Mouse (Mus musculus): ENCODE data around the gene Slit3.

DNA sequence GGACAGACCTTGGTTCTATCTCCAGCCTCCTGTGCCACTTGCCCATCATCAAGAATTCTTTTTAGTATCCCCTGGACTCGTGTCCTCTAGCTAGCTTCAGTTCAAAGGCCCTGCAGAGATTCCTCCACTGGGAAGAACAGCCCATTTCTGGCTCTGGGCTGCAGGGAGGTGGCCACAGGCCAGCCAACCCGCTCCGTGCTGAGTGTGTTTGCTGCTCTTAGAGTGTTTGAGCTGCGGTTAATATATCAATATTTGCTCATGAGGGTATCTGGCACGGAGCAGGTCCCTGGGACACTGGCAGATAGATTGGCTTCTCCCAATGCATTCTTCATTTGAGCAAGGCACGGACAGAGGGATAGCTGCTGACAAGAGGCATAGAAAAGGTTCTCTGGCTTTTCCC, 159.8 kb downstream of the Slit3 start:
- TF ChIP-seq POLR2A (IDR thresholded peaks at IDR 0.05; ENCODE audit: low read depth, low read length) (no peak), CTCF (IDR thresholded peaks at IDR 0.05; ENCODE audit: extremely low read depth, insufficient read length, insufficient replicate concordance, low read depth, low read length) (no peak)
